Mouse (Mus musculus) urinary bladder, postnatal 14 days (tissue): ENCODE results near the gene Dock11.

Experiments used
- DNase-seq: peaks from one replicate; pipeline ENCODE4 v3.0.0; 2021; ENCODE audit warnings: low spot score

Dock11 gene

DNA sequence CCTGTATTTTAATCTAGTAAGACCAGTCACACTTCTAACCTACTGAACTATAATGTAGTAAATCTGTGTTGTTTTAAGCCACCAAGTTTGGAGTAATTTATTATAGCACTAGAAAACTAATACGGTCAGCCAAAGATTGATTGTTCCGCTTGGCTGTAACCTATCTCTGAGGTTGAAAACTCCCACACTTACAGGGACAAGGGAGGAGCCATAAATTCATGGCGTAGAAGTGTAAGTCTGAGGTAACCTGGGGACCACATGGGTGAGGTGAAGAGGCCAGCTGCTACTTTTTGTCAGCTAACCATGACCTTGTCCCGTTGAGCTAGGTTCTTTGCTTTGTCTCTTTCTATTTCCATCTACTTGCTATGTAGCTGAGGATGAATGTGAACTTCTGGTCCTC is 61.5 kb downstream of the Dock11 start:
- DNase-seq, result no peak

DNA sequence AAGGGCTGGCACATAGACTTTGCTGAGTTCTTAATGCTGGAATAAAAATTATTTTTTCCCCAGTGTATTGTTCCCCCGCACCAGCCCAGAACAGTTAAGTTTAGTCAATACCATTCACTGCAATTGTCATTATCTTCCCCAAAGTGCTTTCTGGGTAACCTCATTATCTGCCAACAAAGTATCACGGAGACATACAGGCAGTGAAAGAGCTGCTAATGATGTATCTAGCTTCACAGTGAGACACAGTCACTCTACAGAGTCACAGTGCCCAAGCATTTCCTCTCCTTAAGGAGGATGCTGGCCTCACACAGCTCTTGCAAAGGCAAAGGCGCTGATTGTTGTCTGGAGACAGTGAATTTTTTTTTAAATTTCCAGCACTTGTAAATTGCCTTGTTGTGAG is 63.3 kb downstream of the Dock11 start:
- DNase-seq, result no peak

- no peak for DNase-seq
Measured at GRCm38 (mm10) chrX:35952521-35953095, 64.0 kb downstream of the Dock11 start.

DNA sequence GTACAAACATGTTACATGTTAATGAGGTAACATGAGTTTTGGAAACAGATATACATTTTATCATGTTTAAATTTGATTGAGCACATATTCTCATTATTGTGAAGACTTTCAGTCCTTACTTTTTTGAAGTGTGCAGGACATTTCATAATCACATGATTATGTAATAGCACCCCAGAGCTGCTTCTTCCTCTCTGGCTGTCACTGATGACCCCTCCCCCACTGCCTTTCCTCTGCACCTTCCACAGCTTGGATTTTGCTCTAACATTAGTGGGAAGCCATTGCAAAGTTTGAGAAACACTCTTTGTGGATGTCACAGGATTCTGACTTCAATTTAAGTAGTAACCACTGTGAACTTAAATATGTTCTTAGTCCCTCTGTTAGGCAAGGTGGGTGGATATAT is 67.6 kb downstream of the Dock11 start:
- DNase-seq, result no peak

DNA sequence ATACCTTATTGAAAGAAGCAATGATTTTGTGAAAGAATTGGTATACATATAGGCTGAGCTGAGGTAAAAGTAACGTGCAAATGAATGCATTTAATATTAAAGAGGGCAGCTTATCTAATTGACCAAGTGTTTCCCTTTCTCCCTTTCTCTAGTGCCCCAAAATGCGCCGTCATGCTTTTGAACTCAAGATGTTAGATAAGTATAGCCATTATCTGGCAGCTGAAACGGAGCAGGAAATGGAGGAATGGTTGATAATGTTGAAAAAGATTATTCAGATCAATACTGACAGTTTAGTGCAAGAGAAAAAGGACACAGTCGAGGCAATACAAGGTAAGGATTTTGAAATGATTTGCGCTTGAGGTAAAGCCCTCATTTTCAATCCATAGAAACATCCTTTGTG is 74.5 kb downstream of the Dock11 start:
- no peak for DNase-seq

DNA sequence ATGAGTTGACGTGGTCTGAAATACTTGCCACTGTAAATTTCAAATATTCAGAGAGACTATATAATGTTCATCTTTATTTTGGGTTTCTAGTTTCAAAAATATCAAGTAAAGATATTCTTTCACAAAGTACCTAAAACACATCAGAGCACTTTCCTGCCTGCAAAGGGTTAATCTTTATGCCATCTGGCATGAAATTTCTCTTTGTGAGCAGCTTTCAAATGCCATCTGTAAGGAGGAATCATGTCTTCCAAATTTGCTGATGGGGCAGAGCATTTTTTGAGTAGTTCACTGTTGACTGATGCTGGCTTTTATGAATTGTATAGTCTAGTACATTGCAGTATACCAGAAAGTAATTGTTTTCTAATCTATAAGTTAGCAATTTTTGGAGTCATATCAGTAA is 80.6 kb downstream of the Dock11 start:
- no peak for DNase-seq

- DNase-seq, result no peak
Measured at GRCm38 (mm10) chrX:35976657-35977056, 88.0 kb downstream of the Dock11 start.

DNA sequence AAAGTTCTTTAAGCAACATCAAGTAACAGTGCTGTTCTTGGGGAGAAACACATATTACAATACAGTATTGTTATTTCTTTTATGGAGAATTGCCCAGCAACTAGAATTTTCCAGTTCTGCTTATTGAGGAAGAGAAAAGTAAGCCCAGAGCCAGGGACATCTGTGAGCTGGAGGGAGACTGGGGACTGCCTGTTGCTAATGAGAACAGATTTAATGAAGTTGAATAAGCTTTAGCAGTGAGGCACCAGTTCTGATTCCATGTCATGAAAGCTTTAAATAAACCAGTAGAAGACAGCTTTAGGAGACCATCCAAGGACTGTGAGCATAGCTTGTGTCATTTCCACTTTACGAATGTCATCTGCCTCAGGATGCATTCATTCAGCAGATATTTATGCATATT is 99.3 kb downstream of the Dock11 start:
- no peak for DNase-seq

DNA sequence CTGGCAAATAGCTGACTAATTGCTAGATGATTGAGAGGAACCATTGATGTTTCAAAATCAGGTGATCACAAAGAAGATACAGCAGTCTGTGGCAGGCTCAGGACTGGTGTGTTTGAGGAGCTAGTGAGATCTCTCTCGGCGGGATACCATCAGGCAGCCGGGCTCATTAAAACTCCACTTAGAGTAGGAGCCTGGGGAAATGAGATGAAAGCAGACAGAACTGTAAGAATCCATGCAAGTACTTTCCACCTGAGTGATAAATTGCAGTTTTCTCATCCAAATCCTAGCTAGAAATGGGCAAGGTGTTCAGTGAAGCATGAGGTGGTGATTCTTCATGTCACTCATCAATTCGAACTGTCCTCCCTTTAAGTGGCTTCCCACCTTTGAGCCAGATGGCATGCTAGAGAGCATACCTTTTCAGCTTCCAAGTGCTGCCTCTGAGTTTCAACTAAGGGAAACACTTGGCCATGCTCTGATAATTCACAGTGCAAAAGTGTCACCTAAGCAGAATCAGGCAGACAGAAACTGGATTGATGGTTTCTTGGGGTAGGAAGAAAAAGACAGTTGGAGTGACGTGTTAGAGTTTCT is 102.0 kb downstream of the Dock11 start:
- DNase-seq, result no peak

GRCm38 (mm10) chrX:35994226-35994625 is 105.6 kb downstream of the Dock11 start:
- DNase-seq, result no peak

DNA sequence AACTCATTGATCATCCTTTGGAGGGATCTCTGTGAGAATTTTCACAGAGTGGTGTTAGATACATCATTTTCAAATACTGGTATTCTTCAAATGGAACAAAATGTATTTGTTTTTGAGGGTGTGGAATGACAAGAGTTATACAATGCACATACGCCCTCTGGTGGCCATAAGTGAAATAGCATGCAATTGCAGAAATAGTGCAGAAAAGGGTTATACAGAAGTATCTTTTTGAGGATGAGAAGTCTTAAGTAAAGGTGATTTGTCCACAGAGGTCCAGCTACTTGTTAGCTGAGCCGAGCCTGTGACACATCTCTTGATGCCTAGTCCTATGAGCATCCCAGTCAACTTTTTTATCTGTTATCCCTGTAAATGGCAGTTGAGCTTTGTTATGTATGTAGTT is 108.4 kb downstream of the Dock11 start:
- DNase-seq, result no peak

- no peak for DNase-seq
Measured at GRCm38 (mm10) chrX:35997793-35998419, 109.3 kb downstream of the Dock11 start.

- DNase-seq, result no peak
Measured at GRCm38 (mm10) chrX:36025651-36026050, 137.0 kb downstream of the Dock11 start.

GRCm38 (mm10) chrX:36031113-36031512 is 142.5 kb downstream of the Dock11 start:
- no peak for DNase-seq

GRCm38 (mm10) chrX:36034045-36034444 is 145.4 kb downstream of the Dock11 start:
- DNase-seq, result no peak

GRCm38 (mm10) chrX:36045731-36046130 is 157.1 kb downstream of the Dock11 start:
- no peak for DNase-seq

DNA sequence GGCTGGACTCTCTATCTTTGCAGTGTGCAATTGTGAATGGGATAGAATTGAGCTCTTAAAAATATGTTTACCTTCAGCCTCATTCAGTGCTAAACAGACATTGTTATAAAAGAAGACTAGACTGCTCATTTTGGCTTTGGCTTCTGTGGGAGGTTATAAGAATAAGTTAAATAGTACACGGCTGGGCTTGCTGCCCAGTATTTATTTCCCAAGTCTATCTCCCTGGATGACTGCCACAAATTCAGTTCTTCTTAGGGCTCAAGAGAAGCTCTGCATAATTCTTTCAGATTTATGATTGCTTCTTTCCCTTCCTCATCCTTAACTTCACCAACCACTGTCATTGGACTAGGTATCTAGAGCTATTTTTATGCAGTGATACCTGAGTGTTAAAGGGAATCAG is 158.8 kb downstream of the Dock11 start:
- DNase-seq, result peak; percentile 15

GRCm38 (mm10) chrX:36050312-36050711 is 161.7 kb downstream of the Dock11 start:
- no peak for DNase-seq

GRCm38 (mm10) chrX:36073997-36074396 is 185.4 kb downstream of the Dock11 start:
- no peak for DNase-seq

DNA sequence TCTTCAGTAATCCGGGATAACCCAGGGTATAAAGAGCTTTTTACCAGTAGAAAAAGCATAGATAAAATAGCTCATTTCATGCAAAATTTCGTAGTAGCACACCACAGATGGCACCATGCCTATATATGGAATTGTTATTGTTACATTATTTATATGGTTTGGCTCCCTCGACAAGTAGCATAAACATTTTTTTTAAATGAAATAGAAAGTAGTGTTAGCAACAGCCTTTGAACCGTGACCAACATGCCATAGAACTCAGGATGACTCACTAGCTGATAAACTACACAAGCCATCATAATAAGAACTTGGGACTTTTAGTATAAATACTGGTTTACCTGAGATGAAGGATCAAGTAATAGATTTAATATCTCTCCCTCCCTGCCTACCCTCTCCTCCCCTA is 188.5 kb downstream of the Dock11 start:
- no peak for DNase-seq

- peak; percentile 3 for DNase-seq
Measured at GRCm38 (mm10) chrX:36082917-36083316, 194.3 kb downstream of the Dock11 start.

DNA sequence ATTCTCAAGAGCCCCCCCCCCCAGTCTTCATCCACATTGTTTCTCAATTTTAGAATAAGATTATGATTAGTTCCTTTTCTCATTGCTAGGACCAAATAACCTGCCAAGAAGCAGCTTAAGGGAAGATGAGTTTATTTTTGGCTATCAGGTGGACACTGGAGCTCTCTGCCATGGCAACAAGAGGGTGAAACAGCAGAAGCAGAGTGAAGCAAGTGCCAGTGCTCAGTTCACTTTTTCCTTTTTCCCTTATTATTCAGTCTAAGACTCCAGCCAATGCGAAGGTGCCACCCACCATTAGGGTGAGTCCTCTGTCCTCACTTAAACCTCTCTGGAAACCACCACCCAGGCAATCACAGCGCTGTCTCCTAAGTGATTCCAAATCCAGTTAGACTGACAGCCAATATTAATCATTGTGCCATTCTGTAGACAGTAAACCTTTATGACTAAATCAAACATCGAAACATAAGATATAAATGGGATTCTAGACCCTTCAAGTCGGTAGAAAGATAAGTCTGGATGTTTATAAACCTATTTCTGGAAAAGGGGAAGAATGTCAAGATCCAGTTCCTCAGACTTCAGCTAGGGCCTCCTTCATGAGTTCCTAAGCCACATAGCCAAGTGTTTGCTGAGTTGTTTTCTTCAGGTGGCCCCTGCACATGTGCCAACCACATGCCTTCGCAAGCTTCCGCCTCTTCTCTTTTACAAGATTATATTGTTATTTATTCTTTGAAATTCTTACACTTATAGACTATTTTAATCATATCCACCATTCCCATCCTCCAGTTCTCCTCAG is 200.0 kb downstream of the Dock11 start:
- DNase-seq, result no peak

DNA sequence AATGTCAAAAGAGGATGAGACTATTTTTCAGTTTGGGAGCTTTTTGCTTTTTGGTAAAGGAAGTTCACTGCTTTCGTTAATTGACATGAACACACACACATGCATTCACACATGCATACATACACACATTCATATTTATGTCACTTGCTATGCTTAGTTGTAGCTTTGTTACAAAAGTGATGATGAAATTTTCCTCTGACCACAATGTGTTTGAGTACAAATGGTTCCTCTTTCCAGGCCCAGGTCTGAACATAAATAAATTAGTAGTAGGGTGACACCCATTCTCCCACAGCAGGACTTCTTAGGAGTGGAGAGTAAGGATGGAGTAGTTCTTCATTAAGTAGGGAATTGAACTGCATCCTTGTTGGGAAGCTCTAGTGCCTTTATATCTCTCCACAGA is 212.3 kb downstream of the Dock11 start:
- no peak for DNase-seq
